Mouse (Mus musculus) liver, embryonic 16.5 days (tissue): ENCODE measurements at regions not wholly inside any gene's neighbourhood (a gene's known extent, or its start where the extent isn't known, plus 50 kb on each side); places are given as distances from the start of the nearest gene placed in this dataset.

Experiments used
- ATAC-seq: fragments of 200-750 bp; cut with Nextera tagmentation; 2 replicates; pipeline ENCODE4 v1.8.0; 2017; ENCODE audit warnings: low read depth, mild to moderate bottlenecking, moderate number of reproducible peaks, moderate library complexity
- H3K27ac ChIP-seq: fragments of 300-500 bp; sonication (generic); 2 replicates; pipeline ENCODE4 v1.5.1; 2014; ENCODE audit warnings: mild to moderate bottlenecking, low read length
- H3K27me3 ChIP-seq: fragments of 300-500 bp; sonication (generic); 2 replicates; pipeline ENCODE4 v1.6.1; 2014; ENCODE audit warnings: low read depth, low read length, mixed read lengths; ENCODE audit not compliant: control insufficient read depth, insufficient read depth
- H3K36me3 ChIP-seq: fragments of 300-500 bp; sonication (generic); 2 replicates; pipeline ENCODE4 v1.6.1; 2014; ENCODE audit warnings: mild to moderate bottlenecking; ENCODE audit not compliant: control insufficient read depth, insufficient read depth
- H3K4me1 ChIP-seq: fragments of 300-500 bp; sonication (generic); 2 replicates; pipeline ENCODE4 v1.6.1; 2014; ENCODE audit warnings: low read depth, low read length, mixed read lengths; ENCODE audit not compliant: control insufficient read depth
- H3K4me2 ChIP-seq: fragments of 300-500 bp; sonication (generic); 2 replicates; pipeline ENCODE4 v1.6.1; 2014; ENCODE audit warnings: low read depth, low read length, mixed read lengths
- H3K4me3 ChIP-seq: fragments of 300-500 bp; sonication (generic); 2 replicates; pipeline ENCODE4 v1.5.1; 2014; ENCODE audit warnings: low read depth, mild to moderate bottlenecking, low read length
- H3K9ac ChIP-seq: fragments of 300-500 bp; sonication (generic); 2 replicates; pipeline ENCODE4 v1.6.1; 2014; ENCODE audit warnings: low read depth, low read length
- H3K9me3 ChIP-seq: fragments of 300-500 bp; sonication (generic); replicated peaks from 2 replicates; pipeline ENCODE4 v1.6.1; 2016; ENCODE audit warnings: low read length; ENCODE audit not compliant: control insufficient read depth
- WGBS: fragments of 180-500 bp; shearing (Covaris S2); extraction: QIAGEN DNeasy Blood & Tissue Kit; methylation state at CpG from one replicate; pipeline ENCODE4 v1.1.7; 2014; ENCODE audit not compliant: insufficient replicate concordance; 5-methylcytosine and 5-hydroxymethylcytosine counted together

DNA sequence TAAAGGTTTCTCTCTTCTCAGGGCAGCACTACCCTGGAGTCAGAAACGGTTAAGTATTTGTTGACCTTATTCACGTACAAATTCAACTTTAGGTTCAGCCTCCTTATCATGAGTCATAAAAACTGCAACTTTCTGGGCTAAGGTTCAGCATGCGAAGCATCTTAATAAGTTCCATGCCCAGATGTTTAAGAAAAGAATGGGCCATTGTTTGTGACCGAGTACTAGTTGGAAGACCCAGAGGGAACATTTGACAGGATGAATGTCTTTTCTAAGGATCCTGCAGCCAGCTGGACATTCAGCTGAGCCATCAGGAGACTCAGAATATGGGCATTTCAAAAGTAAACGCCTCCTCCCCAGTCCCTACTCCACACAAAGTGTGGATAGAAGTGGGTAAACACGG lies 183.5 kb upstream of the Lrig3 start:
- Histone ChIP-seq H3K36me3 (no peaks in the 10 kb centered on the region), H3K9ac (no peak overlapping the region), H3K4me1 (peaks cover 9% of the 10 kb centered on the region), H3K4me2 (no peak overlapping the region), H3K4me3 (no peak overlapping the region), H3K27me3 (no peaks in the 10 kb centered on the region), H3K27ac (no peak overlapping the region), H3K9me3 (no peaks in the 10 kb centered on the region)
- ATAC-seq = no peak
- 60% methylated on average over 6 of the region's 6 CpGs for WGBS

DNA sequence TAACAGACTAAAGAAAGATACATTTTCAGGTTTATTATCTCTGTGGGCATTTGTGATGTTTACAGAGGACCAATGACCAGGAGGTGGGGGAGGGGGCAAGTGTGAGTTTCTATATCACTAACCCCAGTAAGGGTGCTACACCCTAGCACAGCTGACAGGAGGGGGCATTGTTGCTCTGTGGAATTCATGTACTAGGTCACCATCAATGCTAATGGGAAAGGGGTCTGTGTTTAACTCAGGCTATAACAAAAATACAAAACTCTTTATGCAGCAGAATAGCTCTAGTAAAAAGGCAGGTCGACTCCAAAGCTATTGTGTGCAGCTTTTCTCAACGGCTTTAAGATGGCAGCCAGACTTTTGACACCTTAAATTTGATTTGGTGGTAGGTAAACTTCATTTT lies 181.1 kb upstream of the Lrig3 start:
- ATAC-seq = 0 out of 2 replicates have a peak, but pooled peaks have one; percentile 41
- Histone ChIP-seq H3K36me3 (no peaks in the 10 kb centered on the region), H3K9ac (no peak overlapping the region), H3K4me3 (no peak overlapping the region), H3K4me2 (peak overlapping the region; percentile 37; the same call in 1 of the 2 replicates), H3K9me3 (no peaks in the 10 kb centered on the region), H3K27me3 (no peaks in the 10 kb centered on the region), H3K27ac (no peak overlapping the region), H3K4me1 (peaks cover 9% of the 10 kb centered on the region)
- WGBS = 19% methylated on average over 2 of the region's 2 CpGs

DNA sequence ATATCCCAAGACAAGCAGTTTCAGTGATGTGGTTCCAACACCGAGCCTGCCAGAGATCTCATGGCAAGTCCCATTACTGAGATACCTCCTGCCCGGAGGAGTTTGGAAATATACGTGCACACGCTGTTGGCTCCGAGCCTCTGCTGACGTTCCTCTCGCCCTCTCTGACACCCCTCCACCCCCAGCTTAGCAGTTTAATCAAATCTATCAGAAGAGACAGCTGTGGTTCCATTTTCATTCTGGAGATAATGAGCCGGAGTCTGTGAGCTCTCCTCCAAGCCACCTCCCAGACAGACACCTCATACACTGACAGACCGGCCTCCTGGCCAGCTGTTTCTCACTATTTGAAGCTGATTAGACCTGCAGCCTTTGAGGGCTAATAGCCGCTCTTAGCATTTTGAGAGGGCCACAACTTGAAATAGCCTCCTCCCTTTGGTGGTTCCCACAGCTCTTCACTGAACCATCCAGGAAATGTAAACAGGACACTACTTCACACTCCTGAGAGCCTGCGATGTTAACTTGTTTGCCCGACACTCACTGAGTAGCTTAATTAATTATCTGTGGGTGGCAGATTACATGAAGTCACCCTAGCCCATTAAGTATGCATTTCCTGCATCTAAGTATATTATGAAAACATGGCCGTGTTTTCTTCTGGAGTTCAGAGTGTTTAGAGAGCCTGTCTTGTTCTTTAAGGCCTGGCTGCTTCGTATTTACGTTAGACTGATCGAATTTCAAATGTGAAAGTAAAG lies 180.3 kb upstream of the Lrig3 start:
- Histone ChIP-seq H3K4me2 (peak overlapping the region; percentile 37), H3K9me3 (no peaks in the 10 kb centered on the region), H3K4me3 (peak overlapping the region; percentile 21; the same call in 1 of the 2 replicates), H3K9ac (no peak overlapping the region), H3K4me1 (peaks cover 9% of the 10 kb centered on the region), H3K36me3 (no peaks in the 10 kb centered on the region), H3K27ac (no peak overlapping the region), H3K27me3 (no peaks in the 10 kb centered on the region)
- ATAC-seq = peak; percentile 32; the same call in 1 of the 2 replicates
- WGBS = 12% methylated on average over 16 of the region's 16 CpGs

DNA sequence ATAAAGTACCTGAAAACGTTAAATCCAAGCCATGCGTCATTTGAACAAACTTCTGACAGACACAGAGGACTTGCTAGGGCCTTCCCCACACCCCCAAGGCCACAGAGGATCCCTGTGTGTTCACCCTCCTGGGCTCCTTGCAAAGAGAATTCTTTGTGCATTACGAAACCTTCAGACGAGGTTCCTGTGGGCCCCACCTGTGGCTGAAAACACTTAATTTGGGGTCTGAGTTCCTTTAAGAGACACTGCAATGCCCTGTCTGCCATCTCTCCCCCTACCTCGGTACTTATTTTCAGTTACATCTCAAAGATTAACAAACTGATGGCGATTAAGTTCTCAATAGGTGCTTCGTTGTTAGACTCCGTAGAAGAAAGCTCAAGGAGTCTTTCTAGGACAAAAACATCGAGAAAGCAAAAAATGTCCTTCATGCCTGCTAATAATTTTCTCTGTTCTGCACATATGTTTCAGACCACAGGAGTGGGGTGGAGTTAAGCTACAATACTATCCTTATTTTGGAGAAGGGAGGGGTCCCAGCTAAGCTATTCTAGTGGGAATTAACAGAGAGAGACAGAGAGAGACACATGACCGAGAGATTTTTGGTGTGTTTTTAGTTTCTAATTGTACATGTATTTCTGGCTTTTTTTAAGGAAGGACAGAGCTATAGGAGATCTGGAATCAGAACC lies 179.6 kb upstream of the Lrig3 start:
- no peak overlapping the region for H3K27ac ChIP-seq
- peak overlapping the region; percentile 21; the same call in 1 of the 2 replicates for H3K4me3 ChIP-seq
- no peaks in the 10 kb centered on the region for H3K9me3 ChIP-seq
- H3K4me1 ChIP-seq = peaks cover 9% of the 10 kb centered on the region
- peak overlapping the region; percentile 37 for H3K4me2 ChIP-seq
- WGBS = 10% methylated on average over 10 of the region's 10 CpGs
- no peak for ATAC-seq
- H3K27me3 ChIP-seq = no peaks in the 10 kb centered on the region
- no peak overlapping the region for H3K9ac ChIP-seq
- no peaks in the 10 kb centered on the region for H3K36me3 ChIP-seq

DNA sequence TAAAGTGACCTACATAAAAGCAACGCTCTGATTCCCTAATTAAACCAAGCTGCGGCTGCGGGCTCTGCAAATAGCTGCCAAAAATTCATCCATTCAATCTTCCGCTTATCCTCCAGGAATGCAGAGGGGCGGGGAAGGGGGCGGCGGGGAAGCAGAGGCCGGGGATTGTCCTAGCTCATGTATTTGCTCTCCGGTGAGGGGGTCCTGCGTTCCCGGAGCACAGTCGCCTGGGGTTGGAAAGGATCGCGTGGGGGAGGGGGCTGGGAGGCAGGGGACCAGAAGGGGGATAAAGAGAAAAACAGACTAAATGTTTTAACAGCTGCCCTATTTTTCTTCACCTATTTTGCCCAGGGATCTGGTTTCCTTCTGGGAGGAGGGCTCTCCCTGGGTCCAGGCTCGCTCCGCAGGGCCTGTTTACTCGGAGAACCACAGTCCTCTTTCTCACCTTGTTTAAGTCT lies 179.1 kb upstream of the Lrig3 start:
- Histone ChIP-seq H3K9ac (no peak overlapping the region), H3K4me1 (peaks cover 9% of the 10 kb centered on the region), H3K4me2 (peak overlapping the region; percentile 37), H3K27me3 (no peaks in the 10 kb centered on the region), H3K27ac (no peak overlapping the region), H3K9me3 (no peaks in the 10 kb centered on the region), H3K4me3 (peak overlapping the region; percentile 10), H3K36me3 (no peaks in the 10 kb centered on the region)
- 12% methylated on average over 17 of the region's 17 CpGs for WGBS
- no peak for ATAC-seq

DNA sequence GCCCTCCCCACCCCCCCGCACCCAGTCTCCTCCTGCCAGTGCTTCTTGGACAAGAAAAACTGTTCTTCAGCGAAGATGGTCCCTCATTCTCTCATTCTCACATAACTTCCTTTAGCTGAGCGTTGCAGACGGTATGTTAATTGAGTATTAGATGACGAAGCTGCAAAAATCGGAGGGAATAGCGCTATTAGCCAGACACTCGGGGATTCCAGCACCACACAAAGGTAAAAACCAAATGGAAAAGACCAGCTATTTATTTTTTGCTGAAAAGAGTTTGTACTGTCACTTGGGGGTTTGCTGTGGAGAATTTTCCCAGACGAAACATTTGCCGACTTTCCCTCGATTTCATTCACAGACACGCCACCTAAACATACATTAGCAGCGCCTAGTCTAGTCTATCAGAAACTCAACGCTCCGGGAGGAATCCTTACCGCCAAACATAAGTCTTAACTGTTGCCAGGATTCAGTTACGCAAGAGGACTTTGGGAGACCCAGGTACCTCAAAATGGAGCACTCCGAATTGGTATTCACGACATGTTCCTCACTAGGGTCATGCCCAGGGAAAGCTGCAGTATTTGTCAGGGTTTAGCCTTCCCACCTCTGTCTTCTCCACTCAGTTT lies 178.4 kb upstream of the Lrig3 start:
- WGBS = 51% methylated on average over 19 of the region's 19 CpGs
- H3K4me2 ChIP-seq = peak overlapping the region; percentile 37; the same call in 1 of the 2 replicates
- no peaks in the 10 kb centered on the region for H3K9me3 ChIP-seq
- no peaks in the 10 kb centered on the region for H3K27me3 ChIP-seq
- ATAC-seq = no peak
- no peak overlapping the region for H3K4me3 ChIP-seq
- no peaks in the 10 kb centered on the region for H3K36me3 ChIP-seq
- H3K27ac ChIP-seq = no peak overlapping the region
- no peak overlapping the region for H3K9ac ChIP-seq
- peaks cover 9% of the 10 kb centered on the region for H3K4me1 ChIP-seq

DNA sequence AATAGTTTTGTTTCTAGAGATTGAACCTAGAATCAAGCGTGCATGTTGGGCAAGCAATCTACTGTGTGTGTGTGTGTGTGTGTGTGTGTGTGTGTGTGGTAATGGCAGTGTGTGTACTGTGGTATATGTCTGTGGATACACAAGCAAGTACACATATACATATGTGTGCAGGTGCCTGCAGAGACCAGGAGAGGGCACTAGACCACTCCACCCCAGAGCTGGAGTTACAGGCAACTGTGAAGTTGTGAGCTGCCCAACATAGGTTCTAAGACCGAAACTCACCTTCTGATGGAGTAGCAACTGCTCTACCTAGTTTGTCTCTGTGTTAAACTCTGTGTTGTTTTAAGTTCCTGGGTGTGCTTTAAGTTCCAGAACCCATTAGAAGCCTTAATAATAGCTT lies 177.7 kb upstream of the Lrig3 start:
- H3K4me2 ChIP-seq = no peak overlapping the region
- no peak overlapping the region for H3K4me3 ChIP-seq
- H3K9ac ChIP-seq = no peak overlapping the region
- no peaks in the 10 kb centered on the region for H3K27me3 ChIP-seq
- H3K4me1 ChIP-seq = peaks cover 9% of the 10 kb centered on the region
- H3K27ac ChIP-seq = no peak overlapping the region
- 63% methylated on average over 2 of the region's 2 CpGs for WGBS
- no peaks in the 10 kb centered on the region for H3K9me3 ChIP-seq
- no peak for ATAC-seq
- no peaks in the 10 kb centered on the region for H3K36me3 ChIP-seq

DNA sequence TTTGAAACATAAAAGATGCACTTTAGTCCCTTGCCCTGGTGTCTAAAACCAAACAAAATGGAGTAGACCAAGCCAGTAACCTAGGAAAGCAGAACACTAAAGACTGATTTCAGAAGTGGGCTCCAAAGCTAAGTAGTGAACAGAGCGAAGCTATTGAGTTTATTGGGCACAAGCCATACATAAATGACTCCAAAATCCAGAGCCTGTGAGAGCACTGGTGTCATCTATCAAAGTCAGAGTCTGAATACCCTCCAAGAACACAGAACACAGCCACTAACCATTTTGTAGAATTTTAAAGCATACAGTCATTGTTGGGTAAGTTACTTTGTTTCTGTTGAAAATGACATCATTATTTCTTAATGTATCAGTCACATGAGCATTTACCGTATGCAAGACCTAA lies 175.0 kb upstream of the Lrig3 start:
- 59% methylated on average over 2 of the region's 2 CpGs for WGBS
- H3K27ac ChIP-seq = no peak overlapping the region
- H3K4me1 ChIP-seq = peaks cover 3% of the 10 kb centered on the region

DNA sequence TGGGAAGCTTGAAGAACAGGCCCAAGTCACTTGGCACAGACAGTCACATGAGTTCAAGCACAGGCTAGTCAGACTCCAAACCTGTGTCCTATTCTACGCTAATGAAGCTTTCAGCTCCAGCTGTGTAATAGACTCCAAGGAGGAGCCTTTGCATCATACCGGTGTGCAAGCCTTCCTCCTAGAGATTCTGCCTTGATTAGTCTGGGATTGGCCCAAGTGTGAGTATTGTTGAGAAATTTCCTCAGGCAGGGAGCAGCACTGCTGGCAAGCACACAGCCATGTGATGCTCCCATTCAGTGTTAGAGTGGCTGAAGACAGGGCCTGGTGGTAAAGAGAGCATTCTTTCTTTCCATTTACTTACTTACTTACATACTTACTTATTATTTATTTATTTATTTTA lies 171.5 kb upstream of the Lrig3 start:
- H3K9me3 ChIP-seq = no peaks in the 10 kb centered on the region
- H3K27ac ChIP-seq = no peak overlapping the region
- H3K4me3 ChIP-seq = no peak overlapping the region
- no peak overlapping the region for H3K9ac ChIP-seq
- no peak for ATAC-seq
- no peaks in the 10 kb centered on the region for H3K36me3 ChIP-seq
- H3K4me2 ChIP-seq = no peak overlapping the region
- no peaks in the 10 kb centered on the region for H3K4me1 ChIP-seq
- no peaks in the 10 kb centered on the region for H3K27me3 ChIP-seq
- WGBS = 79% methylated on average over 2 of the region's 2 CpGs

More for the DNA sequence above, 175.0 kb upstream of the Lrig3 start:
- no peak overlapping the region for H3K9ac ChIP-seq
- ATAC-seq = no peak
- H3K36me3 ChIP-seq = no peaks in the 10 kb centered on the region
- no peak overlapping the region for H3K4me3 ChIP-seq
- H3K4me2 ChIP-seq = no peak overlapping the region
- H3K27me3 ChIP-seq = no peaks in the 10 kb centered on the region
- H3K9me3 ChIP-seq = no peaks in the 10 kb centered on the region
